Mouse (Mus musculus): ENCODE results near the gene Zfp629.

DNA sequence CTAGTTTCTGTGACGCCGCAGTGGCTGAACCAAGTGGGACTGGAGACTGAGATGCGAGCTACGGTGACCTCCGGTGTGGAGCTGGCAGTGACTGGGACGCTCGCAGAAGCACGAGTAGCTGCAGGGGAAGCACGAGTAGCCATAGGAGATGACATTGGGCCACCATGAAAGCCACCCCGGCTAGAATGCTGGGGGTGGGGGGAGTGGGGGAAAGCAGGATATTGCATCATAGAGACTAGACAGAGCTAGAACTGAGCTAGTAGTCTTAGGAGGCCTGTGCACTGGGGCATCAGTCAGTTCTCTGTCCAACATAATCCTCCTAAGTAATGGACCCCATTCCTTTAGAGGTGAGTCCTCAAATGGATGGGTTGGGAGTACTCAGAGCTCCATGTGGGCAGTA, 11.3 kb downstream of the Zfp629 start:
- TF ChIP-seq CTCF (IDR thresholded peaks at IDR 0.05; ENCODE audit: control insufficient read depth, insufficient read depth, insufficient read length) (no peak), CEBPB (IDR thresholded peaks at IDR 0.05; ENCODE audit: low read depth) (no peak), USF1 (IDR thresholded peaks at IDR 0.05; ENCODE audit: low read depth) (no peak), MAX (IDR thresholded peaks at IDR 0.05) (no peak), MYOD1 (IDR thresholded peaks at IDR 0.05; ENCODE audit: control insufficient read depth, insufficient read length, low read depth) (no peak), FOSL1 (IDR thresholded peaks at IDR 0.05; ENCODE audit: insufficient read depth, low read length, poor library complexity, severe bottlenecking) (no peak)

Measured in C2C12 (cell line).